Mouse (Mus musculus) CD8-positive naive resting alpha-beta T cell, adult 2 months (primary cell): Measurements from ENCODE around the gene Sstr1.

Experiments used
- DNase-seq, 2 experiments: peaks; one replicate each; pipeline ENCODE4 v3.0.0; 2022; ENCODE audit warnings: low read depth in 2 of 2, low spot score in 2 of 2

Gene Sstr1

GRCm38 (mm10) chr12:58211163-58212071, at the start of gene Sstr1:
TSS of gene Sstr1 (plus strand) at chr12:58211772.
- no peak for DNase-seq

- DNase-seq = no peak
Measured at GRCm38 (mm10) chr12:58198810-58199209, 12.8 kb upstream of the Sstr1 start.

GRCm38 (mm10) chr12:58201190-58201589, 10.4 kb upstream of the Sstr1 start:
- DNase-seq = no peak

- no peak for DNase-seq
Measured at GRCm38 (mm10) chr12:58207956-58208355, 3.6 kb upstream of the Sstr1 start.

GRCm38 (mm10) chr12:58212261-58212923, 820 bp downstream of the Sstr1 start:
- DNase-seq = no peak

GRCm38 (mm10) chr12:58212924-58213450, 1.4 kb downstream of the Sstr1 start:
- DNase-seq = no peak

- no peak for DNase-seq
Measured at GRCm38 (mm10) chr12:58213451-58214288, 2.1 kb downstream of the Sstr1 start.

GRCm38 (mm10) chr12:58214289-58215136, 2.9 kb downstream of the Sstr1 start:
- no peak for DNase-seq

GRCm38 (mm10) chr12:58216218-58216617, 4.6 kb downstream of the Sstr1 start:
- no peak for DNase-seq

GRCm38 (mm10) chr12:58219078-58219477, 7.5 kb downstream of the Sstr1 start:
- DNase-seq = no peak

- DNase-seq = no peak
Measured at GRCm38 (mm10) chr12:58225644-58226043, 14.1 kb downstream of the Sstr1 start.

GRCm38 (mm10) chr12:58232489-58232888, 20.9 kb downstream of the Sstr1 start:
- no peak for DNase-seq

GRCm38 (mm10) chr12:58251901-58252300, 40.3 kb downstream of the Sstr1 start:
- DNase-seq = no peak
